26 mouse cellular contexts compared by ENCODE assay signal in the genomic region with DNA sequence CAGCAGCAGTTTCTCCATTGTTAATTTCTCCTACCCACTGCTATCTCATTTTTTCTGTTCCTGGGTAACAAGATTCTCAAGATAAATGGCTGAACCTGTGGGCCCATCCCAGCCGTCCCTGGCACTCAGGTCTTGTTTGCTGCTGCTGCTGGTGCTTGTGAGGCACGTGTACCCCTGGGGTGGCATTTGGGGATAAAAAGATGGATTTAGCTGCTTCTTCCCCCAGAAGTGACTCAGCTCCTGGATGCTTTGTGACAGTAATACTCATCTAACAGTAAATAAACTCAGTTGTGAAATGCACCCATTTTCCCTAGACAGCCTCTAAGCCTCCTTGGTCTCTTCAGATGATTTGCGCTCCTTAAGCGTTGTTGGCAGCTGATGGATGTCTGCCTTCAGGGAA. TPM values are rescaled to one million over a fixed set of nuclear protein-coding genes. Genes with fewer than 3 reads are reported as not detected.
"Had no signal": no experiment of that assay in that cellular context is flagged by ENCODE, and none has a peak within 500 bp of the region (broad histone marks: within the 10 kb centered on the region; RNA-seq: fewer than 3 reads in every experiment).

No protein-coding gene starts in this region.

- H3K4me2 ChIP-seq: heart, embryonic 12.5 days; hindbrain, embryonic 12.5 days; hindbrain, embryonic 14.5 days; intestine, embryonic 15.5 days; limb, embryonic 13.5 days; limb, embryonic 15.5 days; liver, embryonic 12.5 days had no signal

- H3K4me3 ChIP-seq: gastrocnemius, adult 2 months; heart, embryonic 12.5 days; hindbrain, embryonic 10.5 days; hindbrain, embryonic 12.5 days; intestine, embryonic 15.5 days; layer of hippocampus, adult 2 months; limb, embryonic 13.5 days; limb, embryonic 15.5 days; liver, embryonic 12.5 days had no signal

- H3K27ac ChIP-seq: gastrocnemius, adult 2 months; hindbrain, embryonic 10.5 days; hindbrain, embryonic 12.5 days; hindbrain, embryonic 14.5 days; intestine, embryonic 15.5 days; layer of hippocampus, adult 2 months; limb, embryonic 13.5 days; limb, embryonic 15.5 days; liver, embryonic 12.5 days; liver, embryonic 14.5 days had no signal

- H3K4me1 ChIP-seq: heart, embryonic 12.5 days; hindbrain, embryonic 10.5 days; hindbrain, embryonic 12.5 days; intestine, embryonic 15.5 days; limb, embryonic 13.5 days; limb, embryonic 15.5 days; liver, embryonic 12.5 days had no signal

- H3K36me3 ChIP-seq: heart, embryonic 12.5 days; hindbrain, embryonic 10.5 days; hindbrain, embryonic 12.5 days; intestine, embryonic 15.5 days; limb, embryonic 13.5 days; limb, embryonic 15.5 days; liver, embryonic 12.5 days had no signal

- H3K9me3 ChIP-seq: heart, embryonic 12.5 days; hindbrain, embryonic 10.5 days; hindbrain, embryonic 12.5 days; intestine, embryonic 15.5 days; limb, embryonic 13.5 days; limb, embryonic 15.5 days; liver, embryonic 12.5 days had no signal

- H3K9ac ChIP-seq: heart, embryonic 12.5 days; hindbrain, embryonic 12.5 days; hindbrain, embryonic 14.5 days; intestine, embryonic 15.5 days; limb, embryonic 13.5 days; limb, embryonic 15.5 days; liver, embryonic 12.5 days; liver, embryonic 14.5 days had no signal

- H3K27me3 ChIP-seq: heart, embryonic 12.5 days; hindbrain, embryonic 12.5 days; intestine, embryonic 15.5 days; limb, embryonic 13.5 days; limb, embryonic 15.5 days; liver, embryonic 12.5 days had no signal

- ATAC-seq: hindbrain, embryonic 16.5 days; inflammation-experienced regulatory T-cells, adult 6 months; intestine, embryonic 15.5 days; intestine, postnatal 0 days; liver, embryonic 12.5 days had no signal

- DNase-seq: gastrocnemius, adult 2 months; gastrocnemius, postnatal 10 days; gastrocnemius, postnatal 25 days; heart, postnatal 10 days; heart, postnatal 4 days; kidney, adult 18-20 months; kidney, adult 8-10 months; kidney, postnatal 10 days; kidney, postnatal 25 days; kidney, postnatal 4 days; left cerebral cortex, postnatal 4 days had no signal

RNA-seq across cellular contexts. Expression of a gene that starts 46.4 kb away (rescaled TPM):
- polyA plus RNA-seq: heart, embryonic 14.5 days; intestine, embryonic 15.5 days; intestine, postnatal 0 days; limb, embryonic 15.5 days; liver, adult 2 months; liver, embryonic 12.5 days had no signal

RNA-seq across cellular contexts. Expression of a gene that starts 46.7 kb away (rescaled TPM):
- polyA plus RNA-seq: liver, adult 2 months had no signal
